Comparison of ENCODE assay signal across 8 mouse cellular contexts in genomic region chr5:36397837-36398282, GRCm38 (mm10). TPM values are rescaled to one million over a fixed set of nuclear protein-coding genes. Genes with fewer than 3 reads are reported as not detected.
DNase-seq lines count a peak whose midpoint lies in the region; ATAC-seq and TF ChIP-seq lines count a peak whose summit lies in the region.

Sorcs2 (minus strand) TSS chr5:36398139.

- DNase-seq in adrenal gland, adult 8-10 months = peak; percentile 66
- DNase-seq in embryonic facial prominence, embryonic 10.5 days (ENCODE audit: low spot score) = peak; percentile 93
- DNase-seq in heart, adult 11 months = peak; percentile 97
- peak; percentile 57 for DNase-seq in kidney, adult 11 months
- peak; percentile 93 for DNase-seq in limb, embryonic 10.5 days (ENCODE audit: low spot score)

- no peaks in the 10 kb centered on the region for H3K36me3 ChIP-seq in embryonic facial prominence, embryonic 10.5 days (replicated peaks)
- H3K36me3 ChIP-seq in limb, embryonic 10.5 days = no peaks in the 10 kb centered on the region
- no peaks in the 10 kb centered on the region for H3K36me3 ChIP-seq in midbrain, embryonic 12.5 days
- H3K36me3 ChIP-seq in small intestine, adult 2 months (ENCODE audit: control insufficient read depth, insufficient read depth, low read length) = no peaks in the 10 kb centered on the region

- H3K27me3 ChIP-seq in embryonic facial prominence, embryonic 10.5 days (replicated peaks; ENCODE audit: low read depth, poor library complexity, severe bottlenecking) = peaks cover 76% of the 10 kb centered on the region
- peaks cover 57% of the 10 kb centered on the region for H3K27me3 ChIP-seq in limb, embryonic 10.5 days (ENCODE audit: low read depth, poor library complexity, severe bottlenecking)
- peaks cover 69% of the 10 kb centered on the region for H3K27me3 ChIP-seq in midbrain, embryonic 12.5 days
- H3K27me3 ChIP-seq in small intestine, adult 2 months (ENCODE audit: control insufficient read depth, insufficient read depth, low read length) = peaks cover 7% of the 10 kb centered on the region

- H3K4me1 ChIP-seq in embryonic facial prominence, embryonic 10.5 days = peaks cover 49% of the 10 kb centered on the region
- H3K4me1 ChIP-seq in limb, embryonic 10.5 days = peaks cover 52% of the 10 kb centered on the region
- H3K4me1 ChIP-seq in midbrain, embryonic 12.5 days = peaks cover 21% of the 10 kb centered on the region; the same call in 1 of the 2 replicates
- H3K4me1 ChIP-seq in small intestine, adult 2 months (ENCODE audit: control insufficient read depth, insufficient read depth, insufficient read length, low read length) = peaks cover 10% of the 10 kb centered on the region; the same call in 1 of the 2 replicates

- under 1% methylated on average over 45 of the region's 45 CpGs for WGBS in embryonic facial prominence, embryonic 10.5 days
- under 1% methylated on average over 42 of the region's 45 CpGs for WGBS in limb, embryonic 10.5 days
- under 1% methylated on average over 42 of the region's 45 CpGs for WGBS in midbrain, embryonic 12.5 days
- WGBS in small intestine, adult 2 months = under 1% methylated on average over 43 of the region's 45 CpGs

- TF ChIP-seq POLR2A in small intestine, adult 2 months (IDR thresholded peaks at IDR 0.05; ENCODE audit: low read depth, low read length) = no peak

- peak; percentile 76 for TF ChIP-seq CTCF in small intestine, adult 2 months (IDR thresholded peaks at IDR 0.05; ENCODE audit: extremely low read depth, insufficient read length, insufficient replicate concordance, low read depth, low read length)

- peak within 1 kb of the TSS; percentile 92 for H3K9ac ChIP-seq in midbrain, embryonic 12.5 days (replicated peaks)

- H3K4me2 ChIP-seq in midbrain, embryonic 12.5 days (replicated peaks) = peak within 1 kb of the TSS; percentile 98

- peak within 1 kb of the TSS; percentile 84 for H3K4me3 ChIP-seq in embryonic facial prominence, embryonic 10.5 days
- H3K4me3 ChIP-seq in limb, embryonic 10.5 days = peak within 1 kb of the TSS; percentile 80
- H3K4me3 ChIP-seq in midbrain, embryonic 12.5 days = peak within 1 kb of the TSS; percentile 75
- peak within 1 kb of the TSS; percentile 69 for H3K4me3 ChIP-seq in small intestine, adult 2 months (ENCODE audit: low read depth, low read length)

- peak; percentile 85 for ATAC-seq in midbrain, embryonic 12.5 days (ENCODE audit: low FRiP score, low read depth)
- no peak for ATAC-seq in monocyte, adult 5-6 weeks (replicated peaks; ENCODE audit: insufficient number of reproducible peaks, low FRiP score, low TSS enrichment, poor library complexity, severe bottlenecking)

- no peaks in the 10 kb centered on the region for H3K9me3 ChIP-seq in embryonic facial prominence, embryonic 10.5 days
- H3K9me3 ChIP-seq in limb, embryonic 10.5 days (replicated peaks) = no peaks in the 10 kb centered on the region
- H3K9me3 ChIP-seq in midbrain, embryonic 12.5 days = no peaks in the 10 kb centered on the region

- peak within 1 kb of the TSS; percentile 89 for H3K27ac ChIP-seq in embryonic facial prominence, embryonic 10.5 days (replicated peaks)
- H3K27ac ChIP-seq in limb, embryonic 10.5 days = peak within 1 kb of the TSS; percentile 90
- peak within 1 kb of the TSS; percentile 42; the same call in 1 of the 2 replicates for H3K27ac ChIP-seq in midbrain, embryonic 12.5 days (replicated peaks)
- H3K27ac ChIP-seq in small intestine, adult 2 months (ENCODE audit: insufficient read depth, low read depth, low read length) = no peak within 1 kb of the TSS

RNA-seq across cellular contexts. Expression of gene Sorcs2, which starts in this region (rescaled TPM):
- 10 to 100 TPM in 3 of 4 experiments, 1 to 10 TPM in 1; 7.9 to 18.3 (median 12.5) TPM for total RNA-seq in adrenal gland, adult 8-10 months (2022)
- 7.0 and 8.7 TPM in 2 replicates for polyA plus RNA-seq in embryonic facial prominence, embryonic 10.5 days (2016; fragmentation: Nextera tagmentation; extraction: Ambion mirVana)
- polyA plus RNA-seq in limb, embryonic 10.5 days (2016; fragmentation: Nextera tagmentation; extraction: Ambion mirVana) = 6.1 and 8.3 TPM in 2 replicates
- polyA plus RNA-seq in midbrain, embryonic 12.5 days (2016; fragmentation: Nextera tagmentation; extraction: Ambion mirVana) = 13.2 and 17.4 TPM in 2 replicates
- polyA plus RNA-seq in small intestine, adult 2 months (2012; rRNA removed) = 3.3 and 5.9 TPM in 2 replicates
- total RNA-seq in monocyte, adult 5-6 weeks (2017) = 0.85 to 4.7 TPM (median 1.4 TPM) in 3 replicates
